Mouse (Mus musculus) B cell, adult 62 days (primary cell): Measurements from ENCODE around the gene Nhej1. TPM values are rescaled to one million over a fixed set of nuclear protein-coding genes. Genes with fewer than 3 reads are reported as not detected.

ENCODE experiments used
- total RNA-seq: library from RNA; stranded (reverse); gene quantifications from 4 replicates; pipeline ENCODE4 v1.2.4, GENCODE M21; 2023

The Nhej1 gene
- total RNA-seq: 3.1 to 6.8 TPM (median 4.8 TPM) in 4 replicates

GRCm38 (mm10) chr1:75124346-75125321, at the start of gene Nhej1:
TSS of gene Nhej1 (minus strand) at chr1:75125200.

GRCm38 (mm10) chr1:75168472-75169464, 43.8 kb upstream of the Nhej1 start, which contains the start of gene Zfand2b:
TSS of gene Zfand2b (plus strand) at chr1:75168646.

GRCm38 (mm10) chr1:75142301-75143261, 17.6 kb upstream of the Nhej1 start, which contains the start of the genes Cnppd1 and Retreg2:
TSS of gene Cnppd1 (minus strand) at chr1:75142711.
TSS of gene Retreg2 (plus strand) at chr1:75142778.

GRCm38 (mm10) chr1:75133421-75134207, 8.6 kb upstream of the Nhej1 start, which contains the start of gene Slc23a3:
TSS of gene Slc23a3 (minus strand) at chr1:75133890.

GRCm38 (mm10) chr1:74951556-74952210, 173.3 kb downstream of the Nhej1 start, which contains the start of gene Ihh:
TSS of gene Ihh (minus strand) at chr1:74951672.

GRCm38 (mm10) chr1:74935402-74935801, 189.6 kb downstream of the Nhej1 start, which contains the start of gene Cfap65:
TSS of gene Cfap65 (minus strand) at chr1:74935599.

Other genes with a start within 250 kb of the Nhej1 start
- gene Fev, start 239.8 kb downstream of the Nhej1 start, total RNA-seq: not detected in 4 replicates
- gene Cryba2, start 232.1 kb downstream of the Nhej1 start, total RNA-seq: not detected in 4 replicates
- gene Cfap65, start 189.6 kb downstream of the Nhej1 start, total RNA-seq: not detected in 4 replicates
- 0.32 to 0.88 TPM (median 0.42 TPM) in 4 replicates for gene Ihh, start 173.5 kb downstream of the Nhej1 start, total RNA-seq
- gene Slc23a3, start 8.7 kb upstream of the Nhej1 start, total RNA-seq: 0.85 to 2.7 TPM (median 1.2 TPM) in 4 replicates
- gene Cnppd1, start 17.5 kb upstream of the Nhej1 start, total RNA-seq: 107 to 110 TPM (median 109 TPM) in 4 replicates
- gene Retreg2, start 17.6 kb upstream of the Nhej1 start, total RNA-seq: 71.5 to 78.8 TPM (median 75.5 TPM) in 4 replicates
- gene Zfand2b, start 43.4 kb upstream of the Nhej1 start, total RNA-seq: 37.1 to 48.7 TPM (median 44.9 TPM) in 4 replicates
- gene Abcb6, start 55.2 kb upstream of the Nhej1 start, total RNA-seq: 2.5 to 4.2 TPM (median 3.0 TPM) in 4 replicates
- gene Ankzf1, start 67.0 kb upstream of the Nhej1 start, total RNA-seq: 26.6 to 34.8 TPM (median 29.9 TPM) in 4 replicates
- gene Atg9a, start 67.0 kb upstream of the Nhej1 start, total RNA-seq: 33.7 to 38.7 TPM (median 34.2 TPM) in 4 replicates
- gene Glb1l, start 85.6 kb upstream of the Nhej1 start, total RNA-seq: 16.0 to 21.1 TPM (median 17.4 TPM) in 4 replicates
- 76.3 to 89.8 TPM (median 88.1 TPM) in 4 replicates for gene Stk16, start 85.6 kb upstream of the Nhej1 start, total RNA-seq
- 203 to 235 TPM (median 208 TPM) in 4 replicates for gene Tuba4a, start 94.7 kb upstream of the Nhej1 start, total RNA-seq
- not detected in 4 replicates for gene A630095N17Rik, start 106.9 kb upstream of the Nhej1 start, total RNA-seq
- gene Dnajb2, start 111.2 kb upstream of the Nhej1 start, total RNA-seq: 82.6 to 94.0 TPM (median 85.3 TPM) in 4 replicates
- gene Ptprn, start 139.3 kb upstream of the Nhej1 start, total RNA-seq: not detected in 4 replicates
- gene Resp18, start 153.2 kb upstream of the Nhej1 start, total RNA-seq: not detected in 4 replicates
- gene Dnpep, start 192.8 kb upstream of the Nhej1 start, total RNA-seq: 48.7 to 54.7 TPM (median 50.8 TPM) in 4 replicates
- not detected in 4 replicates for gene Des, start 235.1 kb upstream of the Nhej1 start, total RNA-seq